Mouse (Mus musculus) mouse embryonic stem cell (cell line): ENCODE results near the gene Znhit1.

ENCODE experiments used
- in situ Hi-C, 2 experiments: fragments of 300-500 bp; cut with MboI; formaldehyde crosslinking; loops; 1 replicate in 1 of 2; 3 replicates in 1 of 2; pipeline ENCODE4 v1.14.3; 2019 to 2020; ENCODE audit warnings: low sequenced_read_pairs in 2 of 2, low pct_unique_long_range_greater_than_20kb in 1 of 2, mixed read lengths in 1 of 2; ENCODE audit not compliant: unreplicated experiment in 1 of 2

The Znhit1 gene

GRCm38 (mm10) chr5:136989801-136990200 lies 2.0 kb upstream of the Znhit1 start:
- in situ Hi-C loops: no loop called here

GRCm38 (mm10) chr5:136988420-136988819 lies 599 bp upstream of the Znhit1 start:
- in situ Hi-C loops: no loop called here

- in situ Hi-C loops: no loop called here
These were observed 485 bp downstream of the Znhit1 start for GRCm38 (mm10) chr5:136987138-136987933.

- in situ Hi-C loops: no loop called here
These were observed 1.1 kb downstream of the Znhit1 start, which contains the start of gene Plod3 for GRCm38 (mm10) chr5:136986695-136987137. Plod3 (plus strand) TSS chr5:136987019.

GRCm38 (mm10) chr5:136984828-136985227 lies 3.0 kb downstream of the Znhit1 start:
- in situ Hi-C loops: no loop called here

- in situ Hi-C loops: no loop called here
These were observed 5.4 kb downstream of the Znhit1 start for GRCm38 (mm10) chr5:136982338-136982930.

GRCm38 (mm10) chr5:136980974-136981373 lies 6.8 kb downstream of the Znhit1 start:
- in situ Hi-C loops: no loop called here

GRCm38 (mm10) chr5:136979762-136980161 lies 8.1 kb downstream of the Znhit1 start:
- in situ Hi-C loops: loop anchor here in 1 of 2 experiments (10.0 kb wide), 1 partner anchor 55 kb away; no protein-coding TSS in a partner anchor

GRCm38 (mm10) chr5:136977769-136978168 lies 10.1 kb downstream of the Znhit1 start:
- in situ Hi-C loops: loop anchor here in 1 of 2 experiments (10.0 kb wide), 1 partner anchor 53 kb away; no protein-coding TSS in a partner anchor

GRCm38 (mm10) chr5:136973670-136974069 lies 14.2 kb downstream of the Znhit1 start:
- in situ Hi-C loops: loop anchor here (5.0 to 10.0 kb wide), 2 partner anchors 49 to 51 kb away; no protein-coding TSS in a partner anchor

- in situ Hi-C loops: loop anchor here (5.0 to 10.0 kb wide), 2 partner anchors 46 to 48 kb away; no protein-coding TSS in a partner anchor
These were observed 17.1 kb downstream of the Znhit1 start for GRCm38 (mm10) chr5:136970703-136971102.

- in situ Hi-C loops: no loop called here
These were observed 20.2 kb downstream of the Znhit1 start for GRCm38 (mm10) chr5:136967592-136967991.

GRCm38 (mm10) chr5:136966861-136967455 lies 20.9 kb downstream of the Znhit1 start:
- in situ Hi-C loops: no loop called here

GRCm38 (mm10) chr5:136966331-136966730 lies 21.5 kb downstream of the Znhit1 start, which contains the start of gene Cldn15:
Cldn15 (plus strand) TSS chr5:136966616.
- in situ Hi-C loops: no loop called here

GRCm38 (mm10) chr5:136965686-136966085 lies 22.1 kb downstream of the Znhit1 start:
- in situ Hi-C loops: no loop called here

GRCm38 (mm10) chr5:136965210-136965609 lies 22.6 kb downstream of the Znhit1 start:
- in situ Hi-C loops: no loop called here

- in situ Hi-C loops: no loop called here
These were observed 24.8 kb downstream of the Znhit1 start for GRCm38 (mm10) chr5:136962966-136963540.

GRCm38 (mm10) chr5:136962501-136962900 lies 25.3 kb downstream of the Znhit1 start:
- in situ Hi-C loops: no loop called here

GRCm38 (mm10) chr5:136961983-136962461 lies 25.8 kb downstream of the Znhit1 start:
- in situ Hi-C loops: no loop called here
